Mouse (Mus musculus) left cerebral cortex, adult 2 months (tissue): ENCODE results near the gene Cldn12. TPM values are rescaled to one million over a fixed set of nuclear protein-coding genes. Genes with fewer than 3 reads are reported as not detected.

Experiments
- DNase-seq, 2 experiments: peaks; one replicate each; pipeline ENCODE4 v3.0.0; 2021 to 2022; ENCODE audit warnings: low spot score in 2 of 2, mixed read lengths in 1 of 2; ENCODE audit errors: extremely low spot score in 1 of 2
- H3K27ac ChIP-seq: fragments of 200-600 bp; 2 replicates; pipeline ENCODE4 v1.8.1; 2022
- H3K4me3 ChIP-seq: fragments of 200-600 bp; 2 replicates; pipeline ENCODE4 v1.8.1; 2022
- CTCF ChIP-seq: fragments of 200-600 bp; IDR thresholded peaks from 2 replicates; pipeline ENCODE4 v1.8.1; 2022; ENCODE audit warnings: antibody characterized with exemption, mild to moderate bottlenecking, moderate library complexity
- intact Hi-C: fragments of 180-260 bp; cut with DNase I; formaldehyde crosslinking; loops from one replicate; pipeline ENCODE4 v1.15.1; 2025
- long read RNA-seq, 2 experiments: library from polyadenylated mRNA; stranded (forward); transcript quantifications; one replicate each; pipeline ENCODE4 v2.0.0; 2021; ENCODE audit warnings: borderline mapping rate in 2 of 2
- total RNA-seq, 2 experiments: library from RNA; stranded (reverse); gene quantifications; 2 replicates each; pipeline ENCODE4 v1.2.3; 2021

Cldn12 gene
- total RNA-seq, result 10 to 100 TPM; 40.5 to 45.1 TPM
- long read RNA-seq, experiment 1, transcript Cldn12-201 (4 exons, 3,597 nt), result major isoform, 16 of 40 reads
- long read RNA-seq, experiment 1, transcript Cldn12-202 (4 exons, 3,477 nt), result minor isoform, 8 of 40 reads
- long read RNA-seq, experiment 1, partial matches to known transcripts, result 2 of 40 reads
- long read RNA-seq, experiment 1, other reads (novel, unspliced or antisense), result 14 of 40 reads
- long read RNA-seq, experiment 2, transcript Cldn12-201 (4 exons, 3,597 nt), result major isoform, 18 of 43 reads
- long read RNA-seq, experiment 2, transcript Cldn12-202 (4 exons, 3,477 nt), result minor isoform, 7 of 43 reads
- long read RNA-seq, experiment 2, partial matches to known transcripts, result 9 of 43 reads
- long read RNA-seq, experiment 2, other reads (novel, unspliced or antisense), result 9 of 43 reads

GRCm38 (mm10) chr5:5514196-5515076 is at the start of gene Cldn12:
TSS of gene Cldn12 (minus strand) at chr5:5514958.
- intact Hi-C loops, result loop anchor here (5.0 kb wide), 3 partner anchors 43 to 178 kb away; partner anchors contain the start of genes Gtpbp10 and Steap2
- peak within 1 kb of the TSS; percentile 99 for H3K27ac ChIP-seq
- peak; percentile 95 to 96 for DNase-seq
- no peak for TF ChIP-seq CTCF
- peak within 1 kb of the TSS; percentile 86 for H3K4me3 ChIP-seq

- no peak for TF ChIP-seq CTCF
- Histone ChIP-seq H3K27ac (no peak overlapping the region), H3K4me3 (no peak overlapping the region)
- intact Hi-C loops, result no loop called here
- DNase-seq, result no peak
These were observed 47.7 kb upstream of the Cldn12 start for GRCm38 (mm10) chr5:5562435-5562834.

- no peak for TF ChIP-seq CTCF
- intact Hi-C loops, result no loop called here
- H3K4me3 ChIP-seq, result no peak overlapping the region
- no peak for DNase-seq
- H3K27ac ChIP-seq, result no peak overlapping the region
These were observed 46.4 kb upstream of the Cldn12 start for GRCm38 (mm10) chr5:5561041-5561706.

GRCm38 (mm10) chr5:5559798-5560197 is 45.0 kb upstream of the Cldn12 start:
- peak overlapping the region; percentile 81 for H3K4me3 ChIP-seq
- intact Hi-C loops, result loop anchor here (5.0 kb wide), 1 partner anchor 47 kb away; the partner anchor contains the start of gene Cldn12
- no peak for TF ChIP-seq CTCF
- H3K27ac ChIP-seq, result peak overlapping the region; percentile 58
- no peak for DNase-seq

- H3K4me3 ChIP-seq, result peak within 1 kb of the TSS; percentile 81
- TF ChIP-seq CTCF, result no peak
- peak; percentile 90 to 97 for DNase-seq
- intact Hi-C loops, result loop anchor here (5.0 kb wide), 1 partner anchor 47 kb away; the partner anchor contains the start of gene Cldn12
- peak within 1 kb of the TSS; percentile 58 for H3K27ac ChIP-seq
These were observed 44.5 kb upstream of the Cldn12 start, which contains the start of gene Gtpbp10 for GRCm38 (mm10) chr5:5559079-5559740. TSS of gene Gtpbp10 (minus strand) at chr5:5559538.

GRCm38 (mm10) chr5:5551110-5551509 is 36.4 kb upstream of the Cldn12 start:
- no peak for DNase-seq
- Histone ChIP-seq H3K4me3 (no peak overlapping the region), H3K27ac (no peak overlapping the region)
- TF ChIP-seq CTCF, result no peak
- intact Hi-C loops, result no loop called here

- Histone ChIP-seq H3K4me3 (no peak overlapping the region), H3K27ac (no peak overlapping the region)
- DNase-seq, result no peak
- intact Hi-C loops, result no loop called here
- no peak for TF ChIP-seq CTCF
These were observed 25.6 kb upstream of the Cldn12 start for GRCm38 (mm10) chr5:5540385-5540784.

- H3K4me3 ChIP-seq, result no peak overlapping the region
- no peak for TF ChIP-seq CTCF
- intact Hi-C loops, result no loop called here
These were observed 25.0 kb upstream of the Cldn12 start for GRCm38 (mm10) chr5:5539771-5540170.

GRCm38 (mm10) chr5:5536131-5536530 is 21.4 kb upstream of the Cldn12 start:
- no peak overlapping the region for H3K27ac ChIP-seq
- intact Hi-C loops, result no loop called here
- H3K4me3 ChIP-seq, result no peak overlapping the region
- no peak for DNase-seq
- no peak for TF ChIP-seq CTCF

More at GRCm38 (mm10) chr5:5539771-5540170, 25.0 kb upstream of the Cldn12 start:
- no peak overlapping the region for H3K27ac ChIP-seq
- DNase-seq, result no peak

GRCm38 (mm10) chr5:5533656-5534420 is 19.1 kb upstream of the Cldn12 start:
- Histone ChIP-seq H3K4me3 (no peak overlapping the region), H3K27ac (no peak overlapping the region)
- no peak for DNase-seq
- no peak for TF ChIP-seq CTCF
- intact Hi-C loops, result no loop called here
